Mouse (Mus musculus): ENCODE measurements around the gene Gm42674.
A peak's percentile ranks its signal among the peaks of the same experiment; 100 is the strongest.

DNA sequence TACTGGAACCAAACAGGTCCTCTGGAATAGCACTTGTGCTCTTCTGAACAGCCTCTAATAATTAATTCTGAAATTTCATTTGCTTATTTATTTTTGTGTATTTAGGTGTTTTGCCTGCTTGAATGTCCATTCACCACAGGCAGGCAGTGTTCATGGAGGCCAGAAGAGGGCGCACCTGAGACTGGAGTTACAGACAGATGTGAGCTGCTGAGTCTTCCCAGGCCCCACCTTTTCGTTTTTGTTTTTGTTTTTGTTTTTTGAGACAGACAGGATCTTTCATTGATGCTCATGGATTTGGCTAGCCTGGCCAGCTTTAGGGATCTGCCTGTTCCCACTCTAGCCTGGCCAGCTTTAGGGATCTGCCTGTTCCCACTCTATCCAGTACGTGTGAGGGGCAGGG, 42.5 kb downstream of the Gm42674 start:
- TF ChIP-seq CTCF (IDR thresholded peaks at IDR 0.05; ENCODE audit: low read depth) (peak; percentile 47), EP300 (IDR thresholded peaks at IDR 0.05; ENCODE audit: low read depth) (no peak)

Measured in heart, postnatal 0 days (tissue).